Mouse (Mus musculus): ENCODE data around the gene Uba6. TPM values are rescaled to one million over a fixed set of nuclear protein-coding genes. Genes with fewer than 3 reads are reported as not detected.

Uba6 gene
- polyA plus RNA-seq, 1 experiment from 2014 or later: 27.4 TPM

GRCm38 (mm10) chr5:86071538-86071937 lies 101.1 kb downstream of the Uba6 start, which contains the start of gene Stap1:
Stap1 (plus strand) TSS chr5:86071746.
- Histone ChIP-seq H3K9me3 (replicated peaks; ENCODE audit: control insufficient read depth, low read length) (no peaks in the 10 kb centered on the region), H3K36me3 (replicated peaks; ENCODE audit: control insufficient read depth, insufficient read depth, low read depth, low read length) (no peaks in the 10 kb centered on the region), H3K9ac (replicated peaks; ENCODE audit: low read length) (no peak within 1 kb of the TSS), H3K27ac (replicated peaks; ENCODE audit: low read depth, low read length) (no peak within 1 kb of the TSS), H3K4me2 (ENCODE audit: low read depth, low read length) (no peak within 1 kb of the TSS), H3K27me3 (ENCODE audit: control insufficient read depth, insufficient read depth, low read length) (no peaks in the 10 kb centered on the region), H3K4me3 (ENCODE audit: low read depth, low read length) (no peak within 1 kb of the TSS), H3K4me1 (ENCODE audit: control insufficient read depth, insufficient read depth, low read length) (no peaks in the 10 kb centered on the region)
- ATAC-seq (replicated peaks; ENCODE audit: insufficient number of reproducible peaks, low FRiP score, low TSS enrichment, low read depth) (no peak), DNase-seq (ENCODE audit: low spot score) (no peak)
- WGBS: 84% methylated on average over 7 of the region's 7 CpGs

- WGBS: 71% methylated on average over 6 of the region's 6 CpGs
- Histone ChIP-seq H3K4me3 (ENCODE audit: low read depth, low read length) (no peak overlapping the region), H3K4me2 (ENCODE audit: low read depth, low read length) (no peak overlapping the region), H3K9ac (replicated peaks; ENCODE audit: low read length) (no peak overlapping the region), H3K9me3 (replicated peaks; ENCODE audit: control insufficient read depth, low read length) (no peaks in the 10 kb centered on the region), H3K27me3 (ENCODE audit: control insufficient read depth, insufficient read depth, low read length) (no peaks in the 10 kb centered on the region), H3K27ac (replicated peaks; ENCODE audit: low read depth, low read length) (no peak overlapping the region), H3K4me1 (ENCODE audit: control insufficient read depth, insufficient read depth, low read length) (no peaks in the 10 kb centered on the region), H3K36me3 (replicated peaks; ENCODE audit: control insufficient read depth, insufficient read depth, low read depth, low read length) (no peaks in the 10 kb centered on the region)
- ATAC-seq (replicated peaks; ENCODE audit: insufficient number of reproducible peaks, low FRiP score, low TSS enrichment, low read depth): no peak
- DNase-seq (ENCODE audit: low spot score): no peak
Observed at GRCm38 (mm10) chr5:86069121-86069520, 103.5 kb downstream of the Uba6 start.

GRCm38 (mm10) chr5:86068451-86068850 lies 104.2 kb downstream of the Uba6 start:
- H3K36me3 ChIP-seq (replicated peaks; ENCODE audit: control insufficient read depth, insufficient read depth, low read depth, low read length): no peaks in the 10 kb centered on the region
- H3K27me3 ChIP-seq (ENCODE audit: control insufficient read depth, insufficient read depth, low read length): no peaks in the 10 kb centered on the region
- WGBS: 77% methylated on average over 3 of the region's 3 CpGs
- no peak for DNase-seq (ENCODE audit: low spot score)
- H3K27ac ChIP-seq (replicated peaks; ENCODE audit: low read depth, low read length): no peak overlapping the region
- no peak overlapping the region for H3K4me3 ChIP-seq (ENCODE audit: low read depth, low read length)
- H3K4me2 ChIP-seq (ENCODE audit: low read depth, low read length): no peak overlapping the region
- H3K4me1 ChIP-seq (ENCODE audit: control insufficient read depth, insufficient read depth, low read length): no peaks in the 10 kb centered on the region
- H3K9ac ChIP-seq (replicated peaks; ENCODE audit: low read length): no peak overlapping the region
- H3K9me3 ChIP-seq (replicated peaks; ENCODE audit: control insufficient read depth, low read length): no peaks in the 10 kb centered on the region
- ATAC-seq (replicated peaks; ENCODE audit: insufficient number of reproducible peaks, low FRiP score, low TSS enrichment, low read depth): no peak

- no peaks in the 10 kb centered on the region for H3K27me3 ChIP-seq (ENCODE audit: control insufficient read depth, insufficient read depth, low read length)
- 2% methylated on average over 17 of the region's 17 CpGs for WGBS
- ATAC-seq (replicated peaks; ENCODE audit: insufficient number of reproducible peaks, low FRiP score, low TSS enrichment, low read depth) (0 out of 2 replicates have a peak, but pooled peaks have one; percentile 18), DNase-seq (ENCODE audit: low spot score) (peak; percentile 91)
- H3K4me3 ChIP-seq (ENCODE audit: low read depth, low read length): peak overlapping the region; percentile 29
- no peaks in the 10 kb centered on the region for H3K9me3 ChIP-seq (replicated peaks; ENCODE audit: control insufficient read depth, low read length)
- H3K4me1 ChIP-seq (ENCODE audit: control insufficient read depth, insufficient read depth, low read length): no peaks in the 10 kb centered on the region
- H3K4me2 ChIP-seq (ENCODE audit: low read depth, low read length): peak overlapping the region; percentile 40
- H3K27ac ChIP-seq (replicated peaks; ENCODE audit: low read depth, low read length): no peak overlapping the region
- no peaks in the 10 kb centered on the region for H3K36me3 ChIP-seq (replicated peaks; ENCODE audit: control insufficient read depth, insufficient read depth, low read depth, low read length)
- H3K9ac ChIP-seq (replicated peaks; ENCODE audit: low read length): peak overlapping the region; percentile 37
Observed at GRCm38 (mm10) chr5:86066551-86066929, 106.1 kb downstream of the Uba6 start.

GRCm38 (mm10) chr5:86065876-86066550 lies 106.6 kb downstream of the Uba6 start:
- ATAC-seq (replicated peaks; ENCODE audit: insufficient number of reproducible peaks, low FRiP score, low TSS enrichment, low read depth) (peak; percentile 31), DNase-seq (ENCODE audit: low spot score) (peak; percentile 53)
- Histone ChIP-seq H3K4me2 (ENCODE audit: low read depth, low read length) (peak overlapping the region; percentile 40), H3K4me3 (ENCODE audit: low read depth, low read length) (peak overlapping the region; percentile 73), H3K4me1 (ENCODE audit: control insufficient read depth, insufficient read depth, low read length) (no peaks in the 10 kb centered on the region), H3K9me3 (replicated peaks; ENCODE audit: control insufficient read depth, low read length) (no peaks in the 10 kb centered on the region), H3K9ac (replicated peaks; ENCODE audit: low read length) (peak overlapping the region; percentile 37), H3K27ac (replicated peaks; ENCODE audit: low read depth, low read length) (no peak overlapping the region; the same call in 1 of the 2 replicates), H3K27me3 (ENCODE audit: control insufficient read depth, insufficient read depth, low read length) (no peaks in the 10 kb centered on the region), H3K36me3 (replicated peaks; ENCODE audit: control insufficient read depth, insufficient read depth, low read depth, low read length) (no peaks in the 10 kb centered on the region)
- WGBS: under 1% methylated on average over 17 of the region's 17 CpGs

- under 1% methylated on average over 60 of the region's 60 CpGs for WGBS
- Histone ChIP-seq H3K27ac (replicated peaks; ENCODE audit: low read depth, low read length) (peak within 1 kb of the TSS; percentile 88), H3K9ac (replicated peaks; ENCODE audit: low read length) (peak within 1 kb of the TSS; percentile 78), H3K9me3 (replicated peaks; ENCODE audit: control insufficient read depth, low read length) (no peaks in the 10 kb centered on the region), H3K4me2 (ENCODE audit: low read depth, low read length) (peak within 1 kb of the TSS; percentile 40), H3K4me1 (ENCODE audit: control insufficient read depth, insufficient read depth, low read length) (no peaks in the 10 kb centered on the region), H3K27me3 (ENCODE audit: control insufficient read depth, insufficient read depth, low read length) (no peaks in the 10 kb centered on the region), H3K36me3 (replicated peaks; ENCODE audit: control insufficient read depth, insufficient read depth, low read depth, low read length) (no peaks in the 10 kb centered on the region), H3K4me3 (ENCODE audit: low read depth, low read length) (peak within 1 kb of the TSS; percentile 73)
- DNase-seq (ENCODE audit: low spot score): peak; percentile 97
- ATAC-seq (replicated peaks; ENCODE audit: insufficient number of reproducible peaks, low FRiP score, low TSS enrichment, low read depth): peak; percentile 94
Observed at GRCm38 (mm10) chr5:86065101-86065875, 107.3 kb downstream of the Uba6 start, which contains the start of gene Cenpc1. Cenpc1 (minus strand) TSS chr5:86065583.

- Histone ChIP-seq H3K4me3 (ENCODE audit: low read depth, low read length) (no peak overlapping the region), H3K9me3 (replicated peaks; ENCODE audit: control insufficient read depth, low read length) (no peaks in the 10 kb centered on the region), H3K4me2 (ENCODE audit: low read depth, low read length) (no peak overlapping the region)
Observed at GRCm38 (mm10) chr5:86063501-86063900, 109.1 kb downstream of the Uba6 start.

More at GRCm38 (mm10) chr5:86063501-86063900, 109.1 kb downstream of the Uba6 start:
- no peak overlapping the region for H3K27ac ChIP-seq (replicated peaks; ENCODE audit: low read depth, low read length)
- no peak overlapping the region for H3K9ac ChIP-seq (replicated peaks; ENCODE audit: low read length)
- no peaks in the 10 kb centered on the region for H3K4me1 ChIP-seq (ENCODE audit: control insufficient read depth, insufficient read depth, low read length)
- H3K36me3 ChIP-seq (replicated peaks; ENCODE audit: control insufficient read depth, insufficient read depth, low read depth, low read length): no peaks in the 10 kb centered on the region
- DNase-seq (ENCODE audit: low spot score): no peak
- WGBS: 97% methylated on average over 1 of the region's 1 CpGs
- no peaks in the 10 kb centered on the region for H3K27me3 ChIP-seq (ENCODE audit: control insufficient read depth, insufficient read depth, low read length)
- ATAC-seq (replicated peaks; ENCODE audit: insufficient number of reproducible peaks, low FRiP score, low TSS enrichment, low read depth): no peak
